Mouse (Mus musculus) midbrain, embryonic 11.5 days (tissue): ENCODE measurements at regions not wholly inside any gene's neighbourhood (a gene's known extent, or its start where the extent isn't known, plus 50 kb on each side); places are given as distances from the start of the nearest gene placed in this dataset.

Experiments used
- ATAC-seq: fragments of 200-750 bp; cut with Nextera tagmentation; 2 replicates; pipeline ENCODE4 v1.8.0; 2017; ENCODE audit warnings: moderate TSS enrichment, moderate library complexity; ENCODE audit not compliant: low FRiP score
- DNase-seq: peaks from one replicate; pipeline ENCODE4 v3.0.0; 2015; ENCODE audit warnings: low spot score; ENCODE audit errors: missing footprints
- H3K27ac ChIP-seq: fragments of 300-500 bp; sonication (generic); 2 replicates; pipeline ENCODE4 v1.5.1; 2014; ENCODE audit warnings: low read depth, low read length
- H3K27me3 ChIP-seq: fragments of 300-500 bp; sonication (generic); 2 replicates; pipeline ENCODE4 v1.6.1; 2014; ENCODE audit warnings: mild to moderate bottlenecking, low read length, moderate library complexity, mixed read lengths; ENCODE audit not compliant: control insufficient read depth, insufficient read depth
- H3K36me3 ChIP-seq: fragments of 300-500 bp; sonication (generic); 2 replicates; pipeline ENCODE4 v1.6.1; 2014; ENCODE audit warnings: mild to moderate bottlenecking, low read length, moderate library complexity, mixed read lengths; ENCODE audit not compliant: control insufficient read depth, insufficient read depth
- H3K4me1 ChIP-seq: fragments of 300-500 bp; sonication (generic); 2 replicates; pipeline ENCODE4 v1.6.1; 2014; ENCODE audit warnings: low read length; ENCODE audit not compliant: control insufficient read depth, insufficient read depth
- H3K4me2 ChIP-seq: fragments of 300-500 bp; sonication (generic); 2 replicates; pipeline ENCODE4 v1.6.1; 2014; ENCODE audit warnings: mild to moderate bottlenecking, moderate library complexity
- H3K4me3 ChIP-seq: fragments of 300-500 bp; sonication (generic); 2 replicates; pipeline ENCODE4 v1.5.1; 2014; ENCODE audit warnings: low read depth, low read length
- H3K9ac ChIP-seq: fragments of 300-500 bp; sonication (generic); 2 replicates; pipeline ENCODE4 v1.6.1; 2014; ENCODE audit warnings: low read length
- H3K9me3 ChIP-seq: fragments of 300-500 bp; sonication (generic); 2 replicates; pipeline ENCODE4 v1.6.1; 2016; ENCODE audit warnings: low read length; ENCODE audit not compliant: control insufficient read depth
- WGBS: fragments of 180-500 bp; shearing (Covaris S2); extraction: QIAGEN DNeasy Blood & Tissue Kit; methylation state at CpG from one replicate; pipeline ENCODE4 v1.1.7; 2014; 5-methylcytosine and 5-hydroxymethylcytosine counted together

- Histone ChIP-seq H3K36me3 (no peaks in the 10 kb centered on the region), H3K4me1 (no peaks in the 10 kb centered on the region), H3K27ac (no peak overlapping the region), H3K27me3 (no peaks in the 10 kb centered on the region), H3K4me3 (no peak overlapping the region), H3K9me3 (no peaks in the 10 kb centered on the region), H3K4me2 (no peak overlapping the region), H3K9ac (no peak overlapping the region)
- DNase-seq, result no peak
- no peak for ATAC-seq
- WGBS, result 83% methylated on average over 5 of the region's 5 CpGs
Measured at GRCm38 (mm10) chr10:56974812-56975211, 511.4 kb upstream of the Hsf2 start.

- no peak for ATAC-seq
- H3K9ac ChIP-seq, result no peak overlapping the region
- no peaks in the 10 kb centered on the region for H3K9me3 ChIP-seq
- peak; percentile 73 for DNase-seq
- no peaks in the 10 kb centered on the region for H3K27me3 ChIP-seq
- H3K27ac ChIP-seq, result no peak overlapping the region
- H3K4me2 ChIP-seq, result no peak overlapping the region
- H3K36me3 ChIP-seq, result no peaks in the 10 kb centered on the region
- 39% methylated on average over 3 of the region's 3 CpGs for WGBS
- no peak overlapping the region for H3K4me3 ChIP-seq
- no peaks in the 10 kb centered on the region for H3K4me1 ChIP-seq
Measured at GRCm38 (mm10) chr10:56979601-56980000, 506.6 kb upstream of the Hsf2 start.

- H3K4me3 ChIP-seq, result no peak overlapping the region
- H3K4me1 ChIP-seq, result no peaks in the 10 kb centered on the region
- WGBS, result 65% methylated on average over 3 of the region's 3 CpGs
- no peak overlapping the region for H3K27ac ChIP-seq
- H3K9ac ChIP-seq, result no peak overlapping the region
- H3K9me3 ChIP-seq, result no peaks in the 10 kb centered on the region
- ATAC-seq, result no peak
- no peak overlapping the region for H3K4me2 ChIP-seq
- no peaks in the 10 kb centered on the region for H3K36me3 ChIP-seq
- DNase-seq, result no peak
- H3K27me3 ChIP-seq, result no peaks in the 10 kb centered on the region
Measured at GRCm38 (mm10) chr10:56980821-56981220, 505.4 kb upstream of the Hsf2 start.

- H3K4me2 ChIP-seq, result no peak overlapping the region
- no peaks in the 10 kb centered on the region for H3K27me3 ChIP-seq
- H3K9ac ChIP-seq, result no peak overlapping the region
- ATAC-seq (no peak), DNase-seq (no peak)
- H3K27ac ChIP-seq, result no peak overlapping the region
- H3K9me3 ChIP-seq, result no peaks in the 10 kb centered on the region
- no peaks in the 10 kb centered on the region for H3K36me3 ChIP-seq
- H3K4me1 ChIP-seq, result no peaks in the 10 kb centered on the region
- no peak overlapping the region for H3K4me3 ChIP-seq
- WGBS, result 80% methylated on average over 8 of the region's 8 CpGs
Measured at GRCm38 (mm10) chr10:56982526-56983190, 503.5 kb upstream of the Hsf2 start.

- Histone ChIP-seq H3K27ac (no peak overlapping the region), H3K9ac (no peak overlapping the region), H3K9me3 (no peaks in the 10 kb centered on the region), H3K4me2 (no peak overlapping the region), H3K4me1 (no peaks in the 10 kb centered on the region), H3K36me3 (no peaks in the 10 kb centered on the region), H3K4me3 (no peak overlapping the region), H3K27me3 (no peaks in the 10 kb centered on the region)
- no peak for DNase-seq
- 89% methylated on average over 3 of the region's 3 CpGs for WGBS
- no peak for ATAC-seq
Measured at GRCm38 (mm10) chr10:56994969-56995368, 491.2 kb upstream of the Hsf2 start.

- Histone ChIP-seq H3K4me1 (no peaks in the 10 kb centered on the region), H3K4me3 (no peak overlapping the region), H3K4me2 (no peak overlapping the region; the same call in 1 of the 2 replicates), H3K36me3 (no peaks in the 10 kb centered on the region), H3K27me3 (no peaks in the 10 kb centered on the region), H3K9me3 (no peaks in the 10 kb centered on the region), H3K9ac (no peak overlapping the region), H3K27ac (no peak overlapping the region)
- WGBS, result 29% methylated on average over 16 of the region's 16 CpGs
- DNase-seq, result peak; percentile 92
- ATAC-seq, result peak; percentile 87
Measured at GRCm38 (mm10) chr10:57000892-57001722, 485.1 kb upstream of the Hsf2 start.

GRCm38 (mm10) chr10:57001723-57002110 is 484.5 kb upstream of the Hsf2 start:
- H3K4me2 ChIP-seq, result no peak overlapping the region
- no peaks in the 10 kb centered on the region for H3K36me3 ChIP-seq
- H3K4me1 ChIP-seq, result no peaks in the 10 kb centered on the region
- H3K9me3 ChIP-seq, result no peaks in the 10 kb centered on the region
- H3K27me3 ChIP-seq, result no peaks in the 10 kb centered on the region
- no peak overlapping the region for H3K9ac ChIP-seq
- no peak overlapping the region for H3K4me3 ChIP-seq
- peak; percentile 45; the same call in 1 of the 2 replicates for ATAC-seq
- no peak for DNase-seq
- H3K27ac ChIP-seq, result no peak overlapping the region
- WGBS, result 74% methylated on average over 8 of the region's 8 CpGs

- H3K4me3 ChIP-seq, result no peak overlapping the region
- DNase-seq (peak; percentile 73), ATAC-seq (no peak)
- no peak overlapping the region for H3K4me2 ChIP-seq
- H3K9ac ChIP-seq, result no peak overlapping the region
- no peaks in the 10 kb centered on the region for H3K36me3 ChIP-seq
- no peaks in the 10 kb centered on the region for H3K9me3 ChIP-seq
- WGBS, result 87% methylated on average over 2 of the region's 2 CpGs
- no peaks in the 10 kb centered on the region for H3K4me1 ChIP-seq
- H3K27ac ChIP-seq, result no peak overlapping the region
- H3K27me3 ChIP-seq, result no peaks in the 10 kb centered on the region
Measured at GRCm38 (mm10) chr10:57037641-57038040, 448.5 kb upstream of the Hsf2 start.

GRCm38 (mm10) chr10:57040201-57040600 is 446.0 kb upstream of the Hsf2 start:
- Histone ChIP-seq H3K9ac (no peak overlapping the region), H3K27me3 (no peaks in the 10 kb centered on the region), H3K36me3 (no peaks in the 10 kb centered on the region), H3K27ac (no peak overlapping the region), H3K4me3 (no peak overlapping the region), H3K4me1 (no peaks in the 10 kb centered on the region), H3K4me2 (no peak overlapping the region), H3K9me3 (no peaks in the 10 kb centered on the region)
- 66% methylated on average over 5 of the region's 5 CpGs for WGBS
- ATAC-seq, result no peak
- DNase-seq, result no peak
